Mouse (Mus musculus): Measurements from ENCODE around the gene Lrmda.

Lrmda gene

GRCm38 (mm10) chr14:22425018-22425534 is 405.6 kb downstream of the Lrmda start:
- DNase-seq, result no peak

DNA sequence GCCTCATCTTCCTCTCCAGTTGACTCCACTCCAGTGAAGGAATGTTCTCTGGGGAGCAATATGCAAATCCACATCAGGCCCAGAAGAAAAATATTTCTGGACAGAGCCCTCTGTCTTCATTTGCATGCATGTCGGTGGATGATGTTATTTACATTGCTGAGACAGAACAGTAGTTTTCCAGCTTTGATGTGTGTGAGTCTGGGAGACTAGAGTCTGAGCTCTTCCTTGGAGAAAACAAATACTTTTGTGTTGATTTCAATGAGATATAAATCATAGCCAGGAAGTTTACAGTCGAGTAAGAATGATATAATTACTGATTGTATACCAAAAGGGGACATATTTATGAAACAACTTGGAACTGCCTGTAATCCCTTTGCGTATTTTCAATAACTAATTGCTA is 415.9 kb downstream of the Lrmda start:
- DNase-seq, result no peak

DNA sequence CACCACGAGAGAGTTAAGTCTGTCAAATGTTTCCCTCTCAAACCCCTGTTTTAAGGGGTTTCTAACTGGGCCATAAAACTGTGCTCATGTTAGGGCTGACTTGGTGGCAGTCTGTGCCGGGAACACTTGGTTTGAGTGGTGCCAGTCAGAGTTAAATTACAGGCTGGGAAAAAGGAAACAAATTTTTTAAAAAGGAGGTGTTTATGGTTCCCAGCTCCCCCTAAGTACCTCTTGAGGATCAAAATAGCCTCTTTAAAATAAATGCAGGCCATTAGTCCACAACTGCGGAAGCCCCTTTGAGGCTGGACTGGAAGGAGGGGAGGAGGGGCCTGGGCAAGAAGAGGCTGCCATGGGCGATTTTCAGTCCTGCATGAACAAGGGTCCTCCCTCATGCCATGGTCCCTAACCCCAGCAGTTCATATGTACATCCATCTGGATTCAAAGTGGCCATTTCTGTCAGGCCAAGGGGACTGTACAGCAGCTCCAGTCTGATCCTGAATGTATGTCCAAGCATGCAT is 416.4 kb downstream of the Lrmda start:
- DNase-seq, result no peak

DNA sequence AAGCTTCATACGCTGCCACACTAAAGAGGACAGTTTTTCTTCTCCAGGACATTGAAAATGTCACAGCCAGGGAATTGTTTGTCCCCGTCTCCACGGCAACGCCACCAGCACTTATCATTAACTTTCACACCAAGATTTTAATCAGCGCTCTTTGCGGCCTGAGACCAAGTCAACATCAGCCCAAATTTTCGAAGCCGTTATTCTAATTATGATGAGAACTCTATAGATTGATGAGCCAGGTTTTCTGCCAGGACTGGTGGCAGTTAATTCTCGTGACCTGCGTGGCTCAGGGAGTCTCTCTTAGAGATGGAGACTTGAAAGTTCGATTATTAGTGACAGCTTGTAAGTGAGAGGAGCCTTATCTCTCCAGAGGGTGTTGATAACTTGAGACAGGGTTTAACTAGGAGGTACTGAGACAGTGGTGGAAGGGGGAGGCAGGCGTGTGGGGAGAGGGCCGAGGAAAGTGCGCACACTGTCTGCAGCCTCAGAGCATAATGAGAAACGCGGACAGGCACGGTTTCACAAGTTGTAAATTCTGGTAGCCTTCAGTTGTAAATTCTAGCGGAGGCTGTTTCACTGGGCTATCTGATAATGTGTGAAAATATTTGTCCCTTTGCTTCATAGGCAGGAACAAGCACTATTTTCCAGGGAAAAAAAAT is 421.0 kb downstream of the Lrmda start:
- DNase-seq, result peak; percentile 60

GRCm38 (mm10) chr14:22441859-22442447 is 422.4 kb downstream of the Lrmda start:
- no peak for DNase-seq

GRCm38 (mm10) chr14:22442719-22443118 is 423.2 kb downstream of the Lrmda start:
- DNase-seq, result no peak

GRCm38 (mm10) chr14:22444541-22444940 is 425.0 kb downstream of the Lrmda start:
- DNase-seq, result no peak

DNA sequence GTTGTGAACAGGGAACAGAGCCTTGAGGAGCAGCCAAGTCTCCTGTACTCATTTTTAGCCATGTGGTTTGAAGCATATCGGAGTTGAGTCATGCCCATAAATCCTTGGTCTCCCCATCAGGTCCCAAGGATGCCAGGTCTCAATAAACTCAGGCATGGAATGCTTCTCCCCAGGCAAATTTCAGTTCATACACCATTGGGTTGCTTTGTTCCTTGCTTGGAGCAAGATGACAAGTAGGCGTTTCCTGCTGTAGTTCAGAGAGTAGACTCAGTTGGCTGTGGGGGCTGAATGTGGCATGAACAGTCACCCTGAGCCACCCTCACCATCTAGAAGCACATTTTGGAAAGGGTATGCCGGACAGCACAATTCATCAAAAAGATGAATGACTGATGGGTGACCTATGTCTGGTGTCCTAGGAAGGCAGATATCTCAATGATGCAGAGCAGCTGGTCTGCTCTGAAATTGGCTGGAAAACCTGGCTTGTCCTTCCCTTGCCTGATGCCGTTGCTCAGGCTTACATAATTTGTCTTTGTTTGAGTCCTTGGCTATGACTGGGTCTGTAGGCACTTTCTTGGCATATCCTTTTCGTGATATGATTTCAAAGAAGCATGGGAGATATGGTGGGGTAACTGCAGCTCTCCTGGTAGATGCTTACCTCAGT is 425.8 kb downstream of the Lrmda start:
- no peak for DNase-seq

GRCm38 (mm10) chr14:22445841-22446570 is 426.5 kb downstream of the Lrmda start:
- no peak for DNase-seq

DNA sequence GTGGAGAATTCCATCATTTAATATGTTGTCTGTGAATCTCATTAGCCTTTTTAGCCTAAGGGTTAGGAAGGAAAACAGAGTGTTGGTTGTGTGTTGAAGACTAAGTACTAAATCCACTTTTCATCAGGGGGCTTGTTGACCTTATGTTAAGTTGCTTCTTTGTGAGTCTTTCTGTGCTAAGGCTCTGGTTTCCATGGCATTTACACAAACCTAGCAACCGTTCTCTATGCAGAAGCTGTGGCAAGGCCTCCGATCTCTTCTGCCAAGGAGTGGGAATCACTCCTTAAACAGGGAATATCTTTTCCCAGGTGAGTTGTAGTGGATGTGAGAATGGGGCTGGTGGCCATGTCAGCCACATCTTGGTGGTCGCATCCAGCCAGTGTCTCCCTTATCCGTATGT is 432.1 kb downstream of the Lrmda start:
- DNase-seq, result no peak

GRCm38 (mm10) chr14:22464314-22464713 is 444.8 kb downstream of the Lrmda start:
- no peak for DNase-seq

DNA sequence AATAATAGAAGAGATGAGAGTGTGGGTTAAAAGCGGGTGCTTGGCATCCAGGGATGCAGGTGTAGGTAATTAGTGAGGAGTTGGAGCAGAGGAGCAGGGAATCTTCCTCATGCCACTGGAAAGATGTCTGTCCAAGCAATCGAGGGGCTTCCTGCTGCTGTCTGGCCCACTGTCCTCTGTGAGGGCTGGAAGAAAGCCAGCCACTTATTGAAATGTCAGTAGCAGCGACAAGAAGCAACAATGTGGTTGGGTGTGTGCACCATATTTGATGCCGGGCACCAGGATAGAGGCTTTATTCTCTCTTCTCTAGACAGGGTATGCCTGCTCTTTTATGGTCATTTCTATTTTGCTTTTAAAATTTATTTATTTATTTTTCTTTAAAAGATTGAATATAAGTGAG is 451.5 kb downstream of the Lrmda start:
- no peak for DNase-seq

GRCm38 (mm10) chr14:22473451-22473850 is 453.9 kb downstream of the Lrmda start:
- peak; percentile 26 for DNase-seq

GRCm38 (mm10) chr14:22473991-22474390 is 454.5 kb downstream of the Lrmda start:
- DNase-seq, result no peak

DNA sequence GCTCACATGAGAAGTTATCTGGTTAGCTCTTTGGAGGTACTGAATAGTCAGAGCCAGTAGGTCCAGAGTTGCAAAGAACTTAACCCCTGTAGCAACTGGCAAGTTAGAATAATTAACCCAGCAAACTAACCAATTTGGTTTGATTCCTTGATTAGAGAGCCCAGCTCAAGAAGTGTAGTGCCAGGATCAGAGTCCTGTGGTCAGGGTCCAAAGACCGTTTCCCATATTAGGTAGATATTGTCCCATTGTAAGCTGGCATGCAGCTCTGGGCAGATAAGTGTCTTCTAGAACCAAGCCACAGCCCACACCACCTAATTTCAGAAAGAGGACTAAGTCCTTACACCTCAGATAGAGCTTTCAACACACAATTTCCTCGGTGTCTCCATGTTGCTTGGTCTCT is 473.8 kb downstream of the Lrmda start:
- no peak for DNase-seq

DNA sequence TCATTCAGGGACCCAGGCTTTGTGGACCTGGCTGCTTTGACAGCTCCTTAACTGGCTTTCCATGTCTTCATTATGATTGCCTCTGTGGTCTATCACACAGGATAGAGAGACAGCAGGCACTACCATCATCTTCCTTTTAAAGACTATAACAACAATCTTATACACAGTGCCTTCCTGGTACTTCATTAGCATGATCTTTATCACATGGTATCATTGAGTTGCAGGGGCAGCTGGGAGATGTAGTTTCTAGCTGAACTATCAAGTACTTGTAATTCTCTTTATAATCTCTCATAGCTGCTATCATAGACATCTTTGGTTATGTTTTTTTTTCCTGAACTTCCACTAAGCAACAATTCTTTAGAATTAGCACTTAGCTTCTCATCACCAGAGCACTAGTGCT is 474.8 kb downstream of the Lrmda start:
- no peak for DNase-seq

DNA sequence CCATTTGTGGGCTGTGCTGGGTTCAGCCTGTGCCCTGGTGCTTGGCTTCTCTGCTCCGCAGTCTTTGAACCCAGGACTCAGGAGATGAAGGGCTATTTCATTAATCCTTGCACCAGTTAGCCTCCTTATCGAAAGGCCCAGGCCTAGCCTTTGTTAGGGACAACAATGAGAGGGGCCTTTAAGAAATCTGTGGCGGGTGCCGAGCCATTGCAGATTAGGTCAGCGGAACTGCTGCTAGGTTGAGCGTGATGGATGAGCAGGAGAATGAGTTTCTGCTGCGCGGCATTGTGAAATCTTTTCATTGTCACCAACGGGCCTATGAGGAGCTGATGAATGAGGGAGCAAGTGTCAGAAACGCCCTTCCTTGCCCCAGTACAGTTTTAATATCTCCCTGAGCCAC is 475.4 kb downstream of the Lrmda start:
- DNase-seq, result peak; percentile 75

DNA sequence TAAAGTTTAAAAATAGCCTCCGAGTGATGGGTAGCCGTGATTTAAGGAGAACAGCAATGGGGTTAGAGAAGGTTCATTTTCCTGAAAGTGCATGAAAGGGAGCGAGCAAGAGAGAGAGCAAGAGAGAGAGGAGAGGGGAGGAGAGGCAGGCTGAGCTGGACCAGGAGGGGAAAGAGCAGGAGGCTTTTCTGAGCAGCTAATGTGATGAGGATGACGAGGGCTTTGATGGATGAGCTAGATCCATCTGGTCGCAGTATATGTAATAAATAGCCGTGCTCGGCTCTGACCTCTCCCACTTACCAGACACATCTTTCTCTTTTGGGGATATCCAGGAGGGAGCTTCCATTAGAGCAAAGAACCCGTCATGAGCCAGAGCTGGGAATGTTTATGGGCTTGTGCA is 475.8 kb downstream of the Lrmda start:
- DNase-seq, result peak; percentile 51

- DNase-seq, result no peak
Observed at GRCm38 (mm10) chr14:22497636-22498131, 478.2 kb downstream of the Lrmda start.

- DNase-seq, result peak; percentile 35
Observed at GRCm38 (mm10) chr14:22509747-22510530, 490.4 kb downstream of the Lrmda start.

- DNase-seq, result no peak
Observed at GRCm38 (mm10) chr14:22510531-22510785, 490.9 kb downstream of the Lrmda start.

DNA sequence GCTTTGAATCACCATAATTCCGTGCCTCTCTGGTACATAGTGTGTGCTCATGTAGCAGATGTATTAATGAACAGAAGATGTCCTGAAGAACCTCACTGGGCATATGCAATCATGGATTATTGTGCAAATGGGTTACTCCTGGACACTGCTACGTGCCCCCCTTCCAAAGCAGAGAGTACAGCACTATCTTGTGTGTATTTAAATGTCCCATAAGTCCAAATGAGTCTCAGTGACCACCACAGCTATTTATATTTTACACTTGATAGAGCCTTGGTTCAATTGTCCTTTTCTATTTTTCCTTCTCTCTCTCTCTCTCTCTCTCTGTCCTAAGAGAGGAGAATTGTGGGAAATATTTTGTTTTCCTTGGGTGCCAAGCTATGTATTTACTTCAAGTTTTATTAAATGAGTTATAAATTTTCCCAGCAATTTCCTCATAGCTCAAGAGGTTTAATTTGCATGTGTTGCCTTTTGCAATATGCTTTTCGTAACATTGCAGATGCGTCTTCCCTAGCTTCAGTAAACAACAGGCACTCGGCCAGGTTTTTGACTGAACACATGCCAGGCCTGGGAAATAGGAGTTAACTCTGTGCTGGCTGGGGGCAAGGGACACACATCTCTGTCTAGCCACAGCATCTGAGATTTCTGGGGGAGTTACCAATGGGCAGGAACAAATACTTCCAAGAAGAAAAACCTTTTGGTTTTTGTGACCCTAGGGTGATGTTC is 495.0 kb downstream of the Lrmda start:
- no peak for DNase-seq
